Comparison of ENCODE assay signal across 11 mouse cellular contexts in genomic region chr7:135745091-135745490, GRCm38 (mm10). TPM values are rescaled to one million over a fixed set of nuclear protein-coding genes. Genes with fewer than 3 reads are reported as not detected.
DNase-seq lines count a peak whose midpoint lies in the region; ATAC-seq and TF ChIP-seq lines count a peak whose summit lies in the region.
"Had no signal": no experiment of that assay in that cellular context is flagged by ENCODE, and none has a peak within 500 bp of the region (broad histone marks: within the 10 kb centered on the region; RNA-seq: fewer than 3 reads in every experiment).

No protein-coding gene starts in this region.

- H3K36me3 ChIP-seq in limb, embryonic 14.5 days (ENCODE audit: control insufficient read depth, insufficient read depth, low read length): no peaks in the 10 kb centered on the region
- no peaks in the 10 kb centered on the region for H3K36me3 ChIP-seq in limb, embryonic 10.5 days
- no peaks in the 10 kb centered on the region for H3K36me3 ChIP-seq in hindbrain, embryonic 14.5 days (replicated peaks; ENCODE audit: control insufficient read depth, insufficient read depth)
- H3K36me3 ChIP-seq: forebrain, embryonic 12.5 days had no signal

- intact Hi-C loops in heart, postnatal 36 days (cut with DNase I): no loop called here

- DNase-seq in heart, adult 8-10 months (ENCODE audit: low spot score): peak; percentile 13
- DNase-seq in heart, postnatal 36 days: no peak
- peak; percentile 52 for DNase-seq in limb, embryonic 14.5 days (ENCODE audit: low spot score)
- no peak for DNase-seq in limb, embryonic 10.5 days (ENCODE audit: low spot score)
- peak; percentile 38 for DNase-seq in gastrocnemius, postnatal 25 days
- peak; percentile 35 for DNase-seq in lung, postnatal 25 days (ENCODE audit: low spot score)
- DNase-seq in neural tube, embryonic 10.5 days (ENCODE audit: extremely low spot score, low spot score): no peak
- DNase-seq in hindbrain, embryonic 14.5 days (ENCODE audit: low spot score): no peak
- DNase-seq: adrenal gland, postnatal 10 days; cerebellum, adult 11-12 months had no signal

- H3K27me3 ChIP-seq in limb, embryonic 14.5 days (ENCODE audit: control insufficient read depth, insufficient read depth, low read length): no peaks in the 10 kb centered on the region
- H3K27me3 ChIP-seq in limb, embryonic 10.5 days (ENCODE audit: low read depth, poor library complexity, severe bottlenecking): no peaks in the 10 kb centered on the region
- H3K27me3 ChIP-seq in hindbrain, embryonic 14.5 days (ENCODE audit: control insufficient read depth, insufficient read depth, low read length): no peaks in the 10 kb centered on the region
- H3K27me3 ChIP-seq: forebrain, embryonic 12.5 days had no signal

- no peak for ATAC-seq in limb, embryonic 14.5 days (ENCODE audit: low FRiP score, low read depth)
- ATAC-seq in hindbrain, embryonic 14.5 days (ENCODE audit: low FRiP score): no peak

- H3K9me3 ChIP-seq in limb, embryonic 14.5 days (ENCODE audit: control insufficient read depth, low read length): no peaks in the 10 kb centered on the region
- no peaks in the 10 kb centered on the region for H3K9me3 ChIP-seq in limb, embryonic 10.5 days (replicated peaks)
- 0 out of 2 replicates have a peak, but pooled peaks cover 5% of the 10 kb centered on the region for H3K9me3 ChIP-seq in hindbrain, embryonic 14.5 days (ENCODE audit: control insufficient read depth, low read length)
- H3K9me3 ChIP-seq: forebrain, embryonic 12.5 days had no signal

- H3K4me2 ChIP-seq in limb, embryonic 14.5 days (replicated peaks; ENCODE audit: low read depth, low read length, severe bottlenecking): no peak overlapping the region
- H3K4me2 ChIP-seq in hindbrain, embryonic 14.5 days (replicated peaks): no peak overlapping the region
- H3K4me2 ChIP-seq: forebrain, embryonic 12.5 days had no signal

- no peak overlapping the region for H3K9ac ChIP-seq in limb, embryonic 14.5 days (ENCODE audit: low read depth, low read length, severe bottlenecking)
- no peak overlapping the region for H3K9ac ChIP-seq in hindbrain, embryonic 14.5 days
- H3K9ac ChIP-seq: forebrain, embryonic 12.5 days had no signal

- TF ChIP-seq POLR2A in limb, embryonic 14.5 days (IDR thresholded peaks at IDR 0.05; ENCODE audit: borderline replicate concordance, extremely low read depth, insufficient read depth, insufficient read length): no peak

- peaks cover 5% of the 10 kb centered on the region; the same call in 1 of the 2 replicates for H3K4me1 ChIP-seq in limb, embryonic 14.5 days (ENCODE audit: control insufficient read depth, insufficient read depth, low read length)
- no peaks in the 10 kb centered on the region for H3K4me1 ChIP-seq in limb, embryonic 10.5 days
- H3K4me1 ChIP-seq in hindbrain, embryonic 14.5 days (replicated peaks; ENCODE audit: control insufficient read depth, insufficient read depth, low read length): no peaks in the 10 kb centered on the region
- H3K4me1 ChIP-seq: forebrain, embryonic 12.5 days had no signal

- H3K27ac ChIP-seq in limb, embryonic 14.5 days (replicated peaks; ENCODE audit: low read depth, low read length): no peak overlapping the region
- H3K27ac ChIP-seq in limb, embryonic 10.5 days: no peak overlapping the region
- no peak overlapping the region for H3K27ac ChIP-seq in hindbrain, embryonic 14.5 days
- H3K27ac ChIP-seq: forebrain, embryonic 12.5 days had no signal

- no peak overlapping the region for H3K4me3 ChIP-seq in limb, embryonic 14.5 days (replicated peaks; ENCODE audit: low read length)
- no peak overlapping the region for H3K4me3 ChIP-seq in limb, embryonic 10.5 days
- no peak overlapping the region for H3K4me3 ChIP-seq in hindbrain, embryonic 14.5 days (replicated peaks; ENCODE audit: low read length)
- H3K4me3 ChIP-seq: forebrain, embryonic 12.5 days had no signal

- WGBS in limb, embryonic 14.5 days: 41% methylated on average over 2 of the region's 2 CpGs
- WGBS in limb, embryonic 10.5 days: 59% methylated on average over 2 of the region's 2 CpGs
- WGBS in hindbrain, embryonic 14.5 days: 49% methylated on average over 2 of the region's 2 CpGs

RNA-seq across cellular contexts. Expression of gene Mki67, which starts 28.9 kb away (rescaled TPM):
- 1 to 10 TPM in 1 of 4 experiments, under 1 TPM in 3; 0.41 to 2.4 (median 0.83) TPM for total RNA-seq in heart, adult 8-10 months (2022)
- total RNA-seq in heart, postnatal 36 days (2021): 1 to 10 TPM; 2.7 to 3.2 TPM
- polyA plus RNA-seq in limb, embryonic 14.5 days (2012; rRNA removed): 21.9 and 43.1 TPM in 2 replicates
- 47.7 and 53.5 TPM in 2 replicates for polyA plus RNA-seq in limb, embryonic 14.5 days (2014; fragmentation: Nextera tagmentation; extraction: Ambion mirVana)
- polyA plus RNA-seq in limb, embryonic 10.5 days (2016; fragmentation: Nextera tagmentation; extraction: Ambion mirVana): 38.4 and 46.9 TPM in 2 replicates
- total RNA-seq in gastrocnemius, postnatal 25 days (2021): 1 to 10 TPM; 1.6 to 2.5 TPM
- 7.2 and 9.4 TPM in 2 replicates for polyA plus RNA-seq in hindbrain, embryonic 14.5 days (2014; fragmentation: Nextera tagmentation; extraction: Ambion mirVana)

Comparison
In these comparisons a context has a peak if more than half of its experiments do, and no peak if none do; other contexts are left out.
1. DNase-seq: peak in heart, adult 8-10 months (single experiment), limb, embryonic 14.5 days (single experiment), gastrocnemius, postnatal 25 days (single experiment) and lung, postnatal 25 days (single experiment); none in heart, postnatal 36 days (0 of 2), limb, embryonic 10.5 days (single experiment), neural tube, embryonic 10.5 days (single experiment) and hindbrain, embryonic 14.5 days (single experiment).